Mouse (Mus musculus): ENCODE results near the gene Npffr2.
"Not testable (repeated sequence)": the region's sequence is repeated elsewhere in the genome, so short reads cannot be mapped to it uniquely, and the experiment has no call there.

Npffr2 gene

DNA sequence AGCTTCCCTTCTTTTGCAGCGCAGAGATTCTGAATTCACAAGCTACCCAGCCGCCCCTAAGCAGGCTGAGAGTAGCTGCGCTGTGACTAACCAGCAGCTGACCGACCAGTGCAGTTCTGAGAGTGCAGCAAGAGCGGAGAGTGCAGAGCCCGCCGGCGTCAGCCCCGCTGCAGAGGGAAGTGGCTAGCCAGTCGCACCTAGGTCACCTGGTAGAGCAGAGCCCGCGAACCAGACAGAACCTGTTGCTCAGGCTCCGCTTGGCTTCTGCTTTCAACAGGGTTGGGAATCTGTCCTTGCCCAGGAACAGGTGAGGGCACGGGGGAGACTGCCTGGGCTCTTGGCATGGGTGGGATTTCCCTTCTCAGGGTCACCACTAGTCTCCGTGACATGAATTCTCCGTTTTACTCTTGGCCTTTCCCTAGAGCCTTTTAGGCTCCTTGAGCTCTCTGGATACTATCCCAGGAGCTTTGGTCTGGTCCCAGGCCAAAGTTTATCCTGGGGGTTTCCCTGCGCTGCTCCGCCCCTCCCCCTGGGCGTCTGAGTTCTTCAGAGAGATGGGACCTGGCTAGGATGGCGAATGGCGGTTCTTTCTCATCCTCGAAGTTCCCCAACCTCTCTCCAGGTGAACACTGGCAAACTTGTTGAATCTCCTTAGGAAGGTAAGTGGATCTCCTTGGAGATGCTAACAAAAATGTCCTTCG, at the start of gene Npffr2:
Gene Npffr2, plus strand, starts transcription at position 552 of the 701 bp plus-strand sequence.
- peak; percentile 21 to 39 for DNase-seq

DNA sequence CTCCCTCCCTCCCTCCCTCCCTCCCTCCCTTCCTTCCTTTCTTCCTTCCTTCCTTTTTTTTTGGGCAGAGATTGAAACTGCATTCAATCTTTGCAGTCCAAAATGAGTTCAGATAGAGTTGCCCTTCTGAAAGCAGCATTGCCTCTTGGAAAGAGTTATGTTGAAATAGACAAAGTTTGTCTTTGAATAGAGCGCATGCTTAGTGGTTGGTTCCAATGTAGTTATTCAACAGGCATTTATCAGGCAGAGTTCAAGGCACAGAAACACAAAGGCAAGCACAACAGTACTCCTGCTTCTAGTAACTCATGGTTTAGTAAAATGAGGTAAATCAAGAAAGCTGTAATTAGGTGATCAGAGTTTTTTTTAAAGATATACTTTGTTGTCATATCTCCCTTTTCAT, 34.7 kb upstream of the Npffr2 start:
- no peak for DNase-seq

DNA sequence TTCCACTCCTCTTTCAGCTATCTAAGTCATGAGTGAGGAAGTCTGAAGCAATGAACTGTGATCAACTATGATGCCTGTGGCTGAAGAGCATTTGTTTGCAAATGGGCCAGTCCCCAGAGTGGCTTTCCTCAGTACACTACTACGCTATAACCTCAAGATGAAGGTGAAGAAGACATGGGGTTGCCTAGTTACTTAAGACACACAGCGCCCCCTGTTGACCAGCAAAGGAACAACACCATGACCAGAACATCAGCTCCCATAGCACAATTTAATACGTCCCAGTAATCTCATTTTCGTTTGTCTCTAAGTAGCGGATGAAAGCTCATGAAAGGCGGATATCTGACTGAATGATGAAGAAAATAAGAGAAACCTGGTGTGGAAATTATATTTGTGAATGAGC, 27.0 kb upstream of the Npffr2 start:
- peak; percentile 50 to 51 for DNase-seq

DNA sequence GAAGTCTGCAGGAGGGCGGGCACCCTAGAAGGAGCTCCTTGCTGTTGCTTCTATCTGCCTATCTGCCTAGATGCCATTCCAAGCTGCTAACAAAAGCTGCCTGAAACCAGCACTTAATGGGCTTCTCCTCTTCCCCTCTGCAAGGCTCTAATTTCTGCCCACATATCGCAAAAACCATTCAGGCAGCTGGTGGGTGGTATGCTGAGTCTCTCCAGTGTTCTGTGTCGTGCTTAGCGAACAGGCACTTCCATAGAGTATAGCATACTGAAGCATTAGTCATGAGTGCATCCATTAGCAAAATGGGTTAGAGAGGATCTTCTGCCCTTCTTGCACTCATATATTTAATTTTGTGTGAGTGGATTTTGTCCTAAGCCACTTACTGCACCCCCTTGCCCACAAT, 8.6 kb upstream of the Npffr2 start:
- DNase-seq = no peak

DNA sequence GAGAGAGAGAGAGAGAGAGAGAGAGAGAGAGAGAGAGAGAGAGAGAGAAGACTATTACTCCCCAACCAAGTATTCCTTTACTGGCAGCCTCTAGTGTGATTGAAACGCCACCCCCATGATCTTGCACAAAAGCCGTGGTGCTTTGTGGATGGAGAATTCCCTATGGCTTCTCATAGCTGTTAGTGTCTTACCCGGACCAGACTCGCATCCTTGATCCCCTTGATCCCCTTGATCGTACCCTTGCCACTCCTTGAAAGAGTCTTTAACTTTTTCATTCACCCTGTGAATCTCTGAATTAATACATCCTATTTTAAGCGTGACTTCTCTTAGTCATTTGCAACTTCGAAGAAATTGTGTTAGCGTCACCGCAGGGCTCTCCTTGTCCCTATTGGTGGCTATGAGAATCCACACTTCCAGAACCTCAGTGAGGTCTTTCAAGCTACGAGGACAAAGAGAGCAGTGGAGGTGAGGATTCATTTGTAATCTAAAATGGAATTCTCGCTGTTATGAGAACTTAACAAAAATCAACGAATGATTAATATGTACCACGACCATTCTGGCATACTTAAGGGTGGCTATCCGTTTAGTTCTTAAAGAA, 949 bp upstream of the Npffr2 start:
- no peak for DNase-seq

DNA sequence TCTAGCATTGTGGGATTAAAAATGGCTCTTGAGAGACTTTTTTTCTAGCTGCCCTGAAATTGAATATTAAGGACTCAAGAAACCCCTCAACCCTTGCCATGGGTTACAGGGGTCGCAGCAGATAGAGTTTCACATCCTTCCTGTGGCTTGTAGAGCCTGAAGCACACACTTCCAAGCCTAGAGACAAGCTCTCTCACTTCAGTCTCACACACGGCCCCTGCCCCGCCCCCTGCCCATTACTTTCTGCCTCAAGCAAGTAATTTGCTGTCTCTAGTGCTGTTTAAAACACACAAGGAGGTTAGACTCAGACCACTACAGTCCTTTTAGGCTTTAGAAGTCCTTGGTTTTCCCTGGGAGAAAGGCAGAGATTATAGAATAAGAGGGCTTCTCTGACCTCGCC, 1.7 kb downstream of the Npffr2 start:
- no peak for DNase-seq

DNA sequence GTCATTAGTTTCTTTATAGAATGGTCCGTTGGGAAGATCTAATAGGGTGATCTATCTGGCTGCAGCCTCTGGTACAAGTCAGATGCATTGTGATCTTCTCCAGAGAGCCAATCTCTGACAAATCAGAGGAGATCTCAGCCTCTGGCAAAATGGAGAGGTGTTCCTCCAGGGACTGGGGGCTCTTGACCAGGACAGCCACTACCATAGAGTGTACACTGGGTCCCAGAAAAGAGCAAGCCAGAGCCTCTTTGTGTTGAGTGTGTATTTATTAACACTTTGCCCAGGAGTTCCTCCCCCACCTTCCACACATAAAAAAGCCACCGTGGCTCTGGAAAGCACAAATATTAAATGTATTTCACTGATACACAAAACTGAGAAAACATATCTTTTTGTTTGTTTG, 2.2 kb downstream of the Npffr2 start:
- DNase-seq = no peak

DNA sequence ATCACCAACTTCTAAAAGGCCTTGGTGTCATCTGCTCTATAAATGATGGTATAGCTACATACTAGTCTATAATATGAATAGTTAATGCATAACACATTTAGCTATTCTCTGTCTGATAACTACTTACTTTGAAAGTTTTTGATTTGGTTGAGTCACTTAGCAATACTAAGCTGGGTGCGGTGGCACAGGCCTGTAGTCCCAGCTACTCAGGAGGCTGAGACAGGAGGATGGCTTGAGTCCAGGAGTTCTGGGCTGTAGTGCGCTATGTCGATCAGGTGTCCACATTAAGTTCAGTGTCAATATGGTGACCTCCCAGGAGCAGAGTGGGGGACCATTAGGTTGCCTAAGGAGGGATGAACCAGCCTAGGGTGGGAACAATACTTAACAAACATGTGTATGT, 8.8 kb downstream of the Npffr2 start:
- DNase-seq = no peak

DNA sequence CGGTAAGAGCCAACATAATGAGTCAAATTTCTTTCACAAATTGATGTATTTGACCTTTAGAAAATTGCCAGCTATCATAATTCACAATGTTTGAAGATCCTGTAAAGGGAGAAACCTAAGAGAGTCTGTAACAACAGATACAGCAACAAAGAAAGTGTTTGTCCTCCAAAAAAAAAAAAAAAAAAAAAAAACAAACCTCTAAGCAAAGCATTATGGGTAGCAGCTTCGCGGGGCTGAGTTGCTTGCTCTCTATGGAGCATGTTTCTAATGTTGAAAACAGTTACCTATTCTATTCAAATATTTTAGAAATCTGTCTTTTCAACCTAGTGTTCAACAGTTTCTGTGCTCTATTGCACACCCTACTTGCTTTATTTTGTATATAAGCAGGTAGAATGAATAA, 15.2 kb downstream of the Npffr2 start:
- DNase-seq = no peak

DNA sequence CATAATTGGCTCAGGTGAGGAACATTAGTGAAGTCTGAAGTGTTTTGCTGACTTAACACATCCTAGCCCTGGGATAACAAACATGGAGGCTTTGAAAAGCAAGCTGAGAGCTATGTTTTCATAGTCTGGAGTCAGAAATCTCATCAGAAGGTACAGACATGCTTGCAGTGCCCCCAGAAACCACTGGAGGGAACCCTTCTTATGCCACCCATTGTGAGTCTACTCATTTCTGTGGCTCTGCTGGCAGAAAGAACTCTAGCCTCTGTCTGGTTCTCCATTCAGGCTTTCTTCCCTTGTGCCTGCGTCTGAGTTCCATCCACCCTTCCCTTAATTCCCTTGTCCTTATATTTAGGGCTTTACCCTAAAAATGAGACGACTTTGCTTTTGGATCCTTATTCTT, 16.2 kb downstream of the Npffr2 start:
- DNase-seq = peak; percentile 43 to 47

DNA sequence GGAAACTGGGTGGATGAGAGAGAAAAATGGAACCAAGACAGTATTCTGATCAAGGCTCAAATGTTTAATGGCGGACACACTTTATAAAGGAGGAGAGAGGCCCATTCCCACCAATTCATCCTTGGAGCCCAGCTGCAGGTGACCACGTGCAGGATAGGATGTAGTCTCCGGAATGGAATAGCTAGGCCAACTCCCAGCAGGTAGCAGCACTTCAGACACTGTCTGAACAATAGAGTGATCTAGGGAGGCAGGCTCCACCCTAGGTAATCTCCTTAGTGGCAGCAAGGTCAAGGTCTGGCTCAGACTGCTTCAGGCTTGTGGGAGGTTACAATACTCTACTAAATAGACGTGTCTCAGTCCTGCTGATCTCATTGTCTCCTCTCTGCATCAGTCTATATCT, 31.9 kb downstream of the Npffr2 start:
- DNase-seq = not testable (repeated sequence)

DNA sequence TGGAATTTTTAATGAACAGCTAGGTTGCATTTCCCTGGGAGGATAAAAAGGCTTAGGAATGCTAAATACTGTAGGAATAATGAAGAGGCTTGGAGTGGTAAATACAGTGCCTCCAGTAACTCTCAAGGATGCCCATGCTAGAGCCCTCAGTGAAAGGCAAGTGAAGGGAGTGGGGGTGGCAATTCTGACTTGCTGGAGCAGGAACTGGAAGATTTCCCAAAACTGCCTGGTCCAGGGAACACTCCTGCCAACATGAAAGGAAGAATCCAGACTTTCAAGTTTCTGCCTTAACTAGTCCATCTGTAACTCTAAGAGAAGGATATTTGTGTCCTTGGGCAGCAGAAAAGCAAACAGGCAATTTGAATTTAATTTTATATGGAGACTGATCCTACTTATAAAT, 34.2 kb downstream of the Npffr2 start:
- DNase-seq = no peak

DNA sequence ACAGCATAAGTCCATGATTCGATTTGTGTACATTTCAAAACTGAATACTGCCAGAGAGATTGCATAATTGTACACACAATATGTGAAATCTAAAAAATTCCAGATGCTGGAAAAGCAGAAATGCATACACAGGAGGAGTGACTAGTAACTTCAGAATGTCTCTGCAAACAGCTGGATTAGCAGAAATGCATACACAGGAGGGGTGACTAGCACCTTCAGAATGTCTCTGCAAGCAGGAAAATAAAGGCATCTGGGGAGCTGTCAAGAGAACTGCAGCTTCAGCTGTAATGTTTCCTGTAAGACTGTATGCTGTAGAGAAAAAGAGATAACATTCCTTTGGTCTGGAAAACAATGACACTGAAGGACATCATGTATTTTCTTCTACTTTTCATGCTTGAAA, 51.4 kb downstream of the Npffr2 start:
- no peak for DNase-seq

DNA sequence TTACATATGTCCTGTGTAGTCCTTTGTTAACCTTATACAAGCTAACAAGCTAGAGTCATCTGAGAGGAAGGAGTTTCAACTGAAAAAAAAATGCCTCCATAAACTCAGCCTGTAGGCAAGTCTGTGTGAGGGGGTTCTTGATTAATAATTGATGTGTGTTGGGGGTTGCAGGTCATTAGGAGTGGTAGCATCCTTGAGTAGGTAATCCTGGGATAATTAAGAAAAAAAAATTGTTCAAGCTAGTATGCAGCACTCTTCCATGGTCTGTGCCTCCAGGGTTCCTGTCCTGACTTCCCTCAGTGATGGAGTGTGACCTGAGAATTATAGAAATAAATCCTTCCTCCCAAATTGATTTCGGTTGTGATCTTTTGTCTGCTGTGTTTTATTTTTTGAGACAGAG, 52.0 kb downstream of the Npffr2 start:
- DNase-seq = no peak

DNA sequence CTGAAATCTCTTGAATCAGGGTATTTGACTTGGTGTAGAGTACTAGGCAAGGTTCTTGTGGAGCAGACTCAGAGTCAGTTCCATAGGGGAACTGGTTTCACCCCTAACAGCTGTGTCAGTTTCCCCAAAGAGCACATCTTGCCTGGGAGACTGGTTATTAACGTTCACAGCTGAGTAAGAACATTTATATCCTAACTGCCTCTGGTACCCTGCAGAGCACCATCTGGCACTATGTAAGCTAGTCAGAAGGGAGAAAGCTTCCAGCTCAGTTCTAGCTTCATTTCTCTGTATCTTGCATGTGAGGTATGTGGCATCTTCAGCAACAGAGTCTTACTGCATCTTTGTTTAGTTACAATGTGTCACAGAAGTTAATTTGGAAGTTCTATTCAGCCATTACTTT, 53.9 kb downstream of the Npffr2 start:
- DNase-seq = no peak

DNA sequence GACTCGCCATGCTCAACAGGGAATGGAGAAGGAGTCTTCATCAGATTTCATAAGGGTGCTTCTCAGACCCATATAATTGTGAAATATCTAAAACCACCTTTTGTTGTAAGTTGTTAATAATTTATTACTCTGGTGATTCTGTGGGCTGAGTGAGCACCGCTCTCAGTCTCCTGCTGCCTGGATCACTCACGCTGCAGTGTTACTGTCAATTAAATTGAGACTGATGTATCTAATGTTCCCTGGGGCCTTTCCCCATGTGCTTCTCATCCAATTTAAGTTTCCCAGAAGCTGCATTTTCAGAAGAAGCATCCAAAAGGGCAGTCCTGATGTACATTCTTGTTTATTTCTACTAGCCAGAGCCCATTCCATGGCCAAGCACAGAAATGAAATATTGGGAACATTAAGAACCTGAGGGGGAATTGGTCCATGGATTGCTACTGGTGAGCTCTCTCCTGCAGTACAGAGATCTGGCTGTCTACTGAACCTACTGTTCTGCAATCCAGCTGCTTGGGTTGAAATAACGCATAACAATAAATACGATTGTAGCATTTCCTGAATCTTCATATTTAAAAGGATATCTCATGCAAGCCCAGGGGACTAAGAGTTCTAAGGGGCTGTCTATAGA, 54.6 kb downstream of the Npffr2 start:
- no peak for DNase-seq

DNA sequence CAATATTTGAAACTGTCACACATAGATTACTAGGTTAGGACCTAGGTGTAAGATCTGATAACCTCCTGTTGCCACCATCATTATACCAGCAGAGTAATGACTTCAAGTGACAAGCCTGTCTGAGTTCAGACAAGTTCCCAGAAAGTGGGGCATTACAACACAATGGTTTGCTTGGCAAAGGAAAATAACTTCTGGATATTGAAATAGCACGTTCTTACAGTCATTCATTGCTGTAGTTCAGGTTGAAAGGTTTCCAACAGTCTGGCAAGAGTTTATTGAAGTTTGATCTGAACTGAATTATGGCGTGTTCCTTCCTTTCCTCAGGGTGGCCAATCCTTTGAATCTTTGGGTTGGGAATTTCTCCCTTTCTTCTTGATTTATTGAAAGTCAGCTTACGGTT, 57.8 kb downstream of the Npffr2 start:
- no peak for DNase-seq

DNA sequence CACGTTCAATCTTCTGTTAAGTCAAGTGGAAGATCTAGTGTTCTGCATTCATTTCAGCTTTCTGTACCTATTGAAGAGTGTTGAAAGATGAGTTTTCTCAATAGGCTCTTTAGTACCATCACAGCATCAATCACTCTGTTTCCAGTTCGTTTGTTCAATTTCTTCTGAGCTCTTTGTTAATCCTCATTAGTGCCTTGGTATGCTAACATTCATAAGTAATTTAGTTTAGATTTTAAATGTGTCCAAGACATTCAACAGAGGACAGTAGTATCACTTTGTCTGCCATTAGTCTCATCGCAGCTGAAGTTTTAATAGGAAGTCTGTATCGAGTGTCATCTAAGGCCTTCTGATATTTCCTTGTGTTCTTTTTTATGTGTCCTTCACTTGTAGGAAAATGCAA, 65.1 kb downstream of the Npffr2 start:
- DNase-seq = no peak

DNA sequence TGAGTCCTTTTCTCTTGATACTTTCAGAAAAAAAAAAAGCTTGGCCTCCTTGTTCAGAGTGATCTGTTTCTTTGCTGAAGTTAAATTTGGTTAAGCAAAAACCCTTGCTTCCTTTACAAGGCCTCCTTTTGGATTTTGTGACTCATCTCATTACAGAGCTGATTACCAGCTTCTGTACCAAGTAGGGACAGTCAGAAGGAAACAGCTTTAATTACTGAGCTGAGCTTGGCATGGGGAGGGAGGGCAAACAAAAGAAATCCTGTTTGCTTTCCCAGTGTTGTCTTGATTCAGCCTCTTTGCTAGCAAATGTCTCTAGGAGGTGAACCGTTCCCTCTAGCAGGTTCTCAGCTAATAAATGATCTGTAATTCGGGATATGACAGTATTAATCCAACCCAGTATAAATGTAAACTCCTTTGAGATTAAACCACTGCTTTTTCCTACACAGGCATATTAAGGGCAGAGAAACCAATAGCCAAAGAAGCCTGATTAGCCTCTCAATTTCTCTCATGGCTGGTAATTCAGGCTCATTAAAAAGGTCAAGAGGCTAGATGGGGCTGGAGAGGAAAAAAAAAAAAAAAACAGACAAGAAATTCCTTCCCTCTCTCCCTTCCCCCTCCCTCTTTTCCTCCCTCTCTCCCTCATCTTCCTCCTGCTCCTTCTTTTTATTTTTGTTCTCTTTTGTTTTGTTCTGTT, 84.2 kb downstream of the Npffr2 start:
- DNase-seq = no peak

DNA sequence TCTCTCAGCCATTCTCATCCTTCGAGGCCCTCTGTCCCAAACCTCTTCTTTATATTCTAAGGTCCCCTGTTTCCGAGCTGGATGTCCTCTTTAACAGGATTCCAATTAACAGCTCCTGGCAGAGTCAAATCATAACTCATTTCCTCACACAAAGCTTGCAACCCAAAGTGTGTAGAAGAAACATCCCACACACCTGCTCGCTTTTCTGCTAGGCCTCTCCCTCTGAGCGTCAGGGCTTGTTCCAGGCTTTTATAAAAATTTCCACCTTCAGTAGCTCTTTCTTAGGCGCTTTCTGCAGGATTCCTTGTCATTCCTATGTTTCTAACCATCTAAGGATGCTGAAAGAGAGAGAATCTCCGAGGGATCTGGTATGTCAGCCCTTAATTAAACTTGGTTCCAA, 85.0 kb downstream of the Npffr2 start:
- DNase-seq = no peak

DNA sequence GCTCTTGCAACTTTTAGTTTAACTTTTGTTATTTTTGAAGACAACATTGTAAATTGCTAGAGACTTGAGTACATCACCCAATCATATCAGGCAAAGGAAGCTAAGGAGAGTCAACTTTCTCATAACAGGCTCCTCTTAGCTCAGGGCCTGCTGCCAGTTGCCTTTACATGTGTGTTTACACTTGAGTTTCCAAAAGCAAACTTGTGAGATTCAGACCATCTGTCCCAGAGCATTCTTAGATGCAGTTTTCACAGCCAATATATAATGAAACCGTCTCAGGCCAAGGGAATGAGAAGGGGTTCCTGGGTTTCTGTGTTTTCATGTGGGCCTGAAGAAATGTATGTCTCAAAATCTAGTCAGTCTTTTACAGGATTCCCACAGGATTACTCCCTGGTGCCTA, 104.4 kb downstream of the Npffr2 start:
- no peak for DNase-seq

All from lung, adult 18-20 months (tissue).